Mouse (Mus musculus) frontal cortex, adult 2 months (tissue): ENCODE results near the gene Tmem164. TPM values are rescaled to one million over a fixed set of nuclear protein-coding genes. Genes with fewer than 3 reads are reported as not detected.

Source experiments
- DNase-seq, 2 experiments: peaks; one replicate each; pipeline ENCODE4 v3.0.0; 2022; ENCODE audit warnings: low spot score in 1 of 2; ENCODE audit errors: extremely low spot score in 1 of 2
- polyA plus RNA-seq: library from polyadenylated mRNA; depleted of rRNA; stranded (reverse); fragments of >200 nt; gene quantifications from 2 replicates; pipeline ENCODE4 v1.2.3, GENCODE M21; 2012

The Tmem164 gene
- polyA plus RNA-seq, 1 experiment = 15.6 TPM

GRCm38 (mm10) chrX:142685676-142686075 is 4.5 kb downstream of the Tmem164 start:
- no peak for DNase-seq

GRCm38 (mm10) chrX:142688509-142688908 is 7.3 kb downstream of the Tmem164 start:
- DNase-seq = no peak

- no peak for DNase-seq
Measured at GRCm38 (mm10) chrX:142693256-142693655, 12.1 kb downstream of the Tmem164 start.

- no peak for DNase-seq
Measured at GRCm38 (mm10) chrX:142694338-142694737, 13.1 kb downstream of the Tmem164 start.

- DNase-seq = no peak
Measured at GRCm38 (mm10) chrX:142694856-142695255, 13.7 kb downstream of the Tmem164 start.

GRCm38 (mm10) chrX:142696789-142697188 is 15.6 kb downstream of the Tmem164 start:
- no peak for DNase-seq

- DNase-seq = no peak
Measured at GRCm38 (mm10) chrX:142697545-142698204, 16.5 kb downstream of the Tmem164 start.

- no peak for DNase-seq
Measured at GRCm38 (mm10) chrX:142698212-142698611, 17.0 kb downstream of the Tmem164 start.

- no peak for DNase-seq
Measured at GRCm38 (mm10) chrX:142702094-142702493, 20.9 kb downstream of the Tmem164 start.

GRCm38 (mm10) chrX:142702566-142702965 is 21.4 kb downstream of the Tmem164 start:
- no peak for DNase-seq

- no peak for DNase-seq
Measured at GRCm38 (mm10) chrX:142703953-142704352, 22.7 kb downstream of the Tmem164 start.

- DNase-seq = no peak
Measured at GRCm38 (mm10) chrX:142708257-142708656, 27.1 kb downstream of the Tmem164 start.

GRCm38 (mm10) chrX:142716014-142716413 is 34.8 kb downstream of the Tmem164 start:
- DNase-seq = no peak

GRCm38 (mm10) chrX:142717958-142718478 is 36.8 kb downstream of the Tmem164 start:
- no peak for DNase-seq

GRCm38 (mm10) chrX:142718759-142719158 is 37.6 kb downstream of the Tmem164 start:
- DNase-seq = no peak

GRCm38 (mm10) chrX:142721897-142722296 is 40.7 kb downstream of the Tmem164 start:
- DNase-seq = no peak

GRCm38 (mm10) chrX:142724203-142724602 is 43.0 kb downstream of the Tmem164 start:
- no peak for DNase-seq

- no peak for DNase-seq
Measured at GRCm38 (mm10) chrX:142725571-142725970, 44.4 kb downstream of the Tmem164 start.

- no peak for DNase-seq
Measured at GRCm38 (mm10) chrX:142726311-142726710, 45.1 kb downstream of the Tmem164 start.

GRCm38 (mm10) chrX:142727847-142728246 is 46.6 kb downstream of the Tmem164 start:
- DNase-seq = no peak

GRCm38 (mm10) chrX:142729040-142729439 is 47.8 kb downstream of the Tmem164 start:
- DNase-seq = no peak

GRCm38 (mm10) chrX:142729482-142729881 is 48.3 kb downstream of the Tmem164 start:
- no peak for DNase-seq

- DNase-seq = no peak
Measured at GRCm38 (mm10) chrX:142737099-142737498, 55.9 kb downstream of the Tmem164 start.
